Mouse (Mus musculus): Measurements from ENCODE around the gene Cdc42bpa. TPM values are rescaled to one million over a fixed set of nuclear protein-coding genes. Genes with fewer than 3 reads are reported as not detected.
A peak's percentile ranks its signal among the peaks of the same experiment; 100 is the strongest.

Gene Cdc42bpa
- polyA plus RNA-seq, 1 experiment from 2014 or later: 31.4 TPM

GRCm38 (mm10) chr1:179957431-179957830, 2.8 kb upstream of the Cdc42bpa start:
- no peak for ATAC-seq
- H3K36me3 ChIP-seq (ENCODE audit: control insufficient read depth, insufficient read depth): no peaks in the 10 kb centered on the region
- no peak overlapping the region for H3K27ac ChIP-seq (ENCODE audit: low read length)
- H3K4me3 ChIP-seq (replicated peaks; ENCODE audit: low read length): no peak overlapping the region
- peaks cover 26% of the 10 kb centered on the region for H3K4me1 ChIP-seq (replicated peaks; ENCODE audit: control insufficient read depth, insufficient read depth, low read length)
- no peak overlapping the region for H3K9ac ChIP-seq (replicated peaks; ENCODE audit: low read depth, low read length)
- H3K27me3 ChIP-seq (replicated peaks; ENCODE audit: control insufficient read depth, insufficient read depth, low read length): no peaks in the 10 kb centered on the region
- no peaks in the 10 kb centered on the region for H3K9me3 ChIP-seq (ENCODE audit: control insufficient read depth, low read length)
- no peak overlapping the region for H3K4me2 ChIP-seq (ENCODE audit: low read length)
- WGBS: 9% methylated on average over 3 of the region's 3 CpGs

- Histone ChIP-seq H3K9ac (replicated peaks; ENCODE audit: low read depth, low read length) (peak overlapping the region; percentile 96), H3K27me3 (replicated peaks; ENCODE audit: control insufficient read depth, insufficient read depth, low read length) (no peaks in the 10 kb centered on the region), H3K4me3 (replicated peaks; ENCODE audit: low read length) (peak overlapping the region; percentile 89), H3K36me3 (ENCODE audit: control insufficient read depth, insufficient read depth) (no peaks in the 10 kb centered on the region), H3K27ac (ENCODE audit: low read length) (peak overlapping the region; percentile 96), H3K4me2 (ENCODE audit: low read length) (peak overlapping the region; percentile 62), H3K4me1 (replicated peaks; ENCODE audit: control insufficient read depth, insufficient read depth, low read length) (peaks cover 35% of the 10 kb centered on the region), H3K9me3 (ENCODE audit: control insufficient read depth, low read length) (no peaks in the 10 kb centered on the region)
- 8% methylated on average over 40 of the region's 41 CpGs for WGBS
- no peak for ATAC-seq
Observed at GRCm38 (mm10) chr1:179958871-179959720, 1.2 kb upstream of the Cdc42bpa start.

DNA sequence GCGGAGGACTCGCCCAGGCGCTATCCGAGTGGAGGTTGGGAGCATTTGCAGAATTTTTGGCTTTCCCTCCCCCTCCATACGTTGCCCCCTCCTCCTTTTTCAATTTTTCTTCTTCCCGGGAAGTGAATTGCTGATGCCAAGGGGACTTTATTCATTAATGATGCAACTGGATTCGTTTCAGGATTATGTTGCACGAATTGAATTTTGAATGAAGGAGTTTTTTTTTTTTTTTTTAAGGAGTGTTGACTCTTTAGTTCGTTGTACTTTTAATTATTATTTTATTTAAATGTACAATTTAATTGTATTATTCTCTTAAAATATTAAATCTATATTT, 238 bp downstream of the Cdc42bpa start:
- ATAC-seq: no peak
- Histone ChIP-seq H3K27me3 (replicated peaks; ENCODE audit: control insufficient read depth, insufficient read depth, low read length) (no peaks in the 10 kb centered on the region), H3K4me1 (replicated peaks; ENCODE audit: control insufficient read depth, insufficient read depth, low read length) (peaks cover 35% of the 10 kb centered on the region), H3K4me2 (ENCODE audit: low read length) (peak overlapping the region; percentile 96), H3K36me3 (ENCODE audit: control insufficient read depth, insufficient read depth) (no peaks in the 10 kb centered on the region), H3K27ac (ENCODE audit: low read length) (peak overlapping the region; percentile 96), H3K9me3 (ENCODE audit: control insufficient read depth, low read length) (no peaks in the 10 kb centered on the region), H3K9ac (replicated peaks; ENCODE audit: low read depth, low read length) (peak overlapping the region; percentile 96), H3K4me3 (replicated peaks; ENCODE audit: low read length) (peak overlapping the region; percentile 89)
- WGBS: 0% methylated on average over 9 of the region's 9 CpGs

- ATAC-seq: no peak
- H3K4me3 ChIP-seq (replicated peaks; ENCODE audit: low read length): peak overlapping the region; percentile 89
- 1% methylated on average over 16 of the region's 16 CpGs for WGBS
- H3K9ac ChIP-seq (replicated peaks; ENCODE audit: low read depth, low read length): peak overlapping the region; percentile 39
- peaks cover 35% of the 10 kb centered on the region for H3K4me1 ChIP-seq (replicated peaks; ENCODE audit: control insufficient read depth, insufficient read depth, low read length)
- H3K27ac ChIP-seq (ENCODE audit: low read length): no peak overlapping the region
- no peaks in the 10 kb centered on the region for H3K27me3 ChIP-seq (replicated peaks; ENCODE audit: control insufficient read depth, insufficient read depth, low read length)
- no peaks in the 10 kb centered on the region for H3K36me3 ChIP-seq (ENCODE audit: control insufficient read depth, insufficient read depth)
- H3K4me2 ChIP-seq (ENCODE audit: low read length): peak overlapping the region; percentile 96
- no peaks in the 10 kb centered on the region for H3K9me3 ChIP-seq (ENCODE audit: control insufficient read depth, low read length)
Observed at GRCm38 (mm10) chr1:179960882-179961698, 818 bp downstream of the Cdc42bpa start.

- Histone ChIP-seq H3K4me1 (replicated peaks; ENCODE audit: control insufficient read depth, insufficient read depth, low read length) (peaks cover 35% of the 10 kb centered on the region), H3K27me3 (replicated peaks; ENCODE audit: control insufficient read depth, insufficient read depth, low read length) (no peaks in the 10 kb centered on the region), H3K36me3 (ENCODE audit: control insufficient read depth, insufficient read depth) (no peaks in the 10 kb centered on the region), H3K4me2 (ENCODE audit: low read length) (peak overlapping the region; percentile 96), H3K9me3 (ENCODE audit: control insufficient read depth, low read length) (no peaks in the 10 kb centered on the region), H3K4me3 (replicated peaks; ENCODE audit: low read length) (peak overlapping the region; percentile 89), H3K27ac (ENCODE audit: low read length) (no peak overlapping the region), H3K9ac (replicated peaks; ENCODE audit: low read depth, low read length) (peak overlapping the region; percentile 39)
- ATAC-seq: no peak
- 39% methylated on average over 4 of the region's 4 CpGs for WGBS
Observed at GRCm38 (mm10) chr1:179961777-179962176, 1.5 kb downstream of the Cdc42bpa start.

- no peak overlapping the region for H3K9ac ChIP-seq (replicated peaks; ENCODE audit: low read depth, low read length)
- no peaks in the 10 kb centered on the region for H3K9me3 ChIP-seq (ENCODE audit: control insufficient read depth, low read length)
- peaks cover 2% of the 10 kb centered on the region; the same call in 1 of the 2 replicates for H3K4me1 ChIP-seq (replicated peaks; ENCODE audit: control insufficient read depth, insufficient read depth, low read length)
- WGBS: 75% methylated on average over 5 of the region's 5 CpGs
- H3K4me3 ChIP-seq (replicated peaks; ENCODE audit: low read length): no peak overlapping the region
- H3K27ac ChIP-seq (ENCODE audit: low read length): no peak overlapping the region
- H3K4me2 ChIP-seq (ENCODE audit: low read length): no peak overlapping the region
- H3K36me3 ChIP-seq (ENCODE audit: control insufficient read depth, insufficient read depth): no peaks in the 10 kb centered on the region
- H3K27me3 ChIP-seq (replicated peaks; ENCODE audit: control insufficient read depth, insufficient read depth, low read length): no peaks in the 10 kb centered on the region
- ATAC-seq: no peak
Observed at GRCm38 (mm10) chr1:179969776-179970428, 9.6 kb downstream of the Cdc42bpa start.

DNA sequence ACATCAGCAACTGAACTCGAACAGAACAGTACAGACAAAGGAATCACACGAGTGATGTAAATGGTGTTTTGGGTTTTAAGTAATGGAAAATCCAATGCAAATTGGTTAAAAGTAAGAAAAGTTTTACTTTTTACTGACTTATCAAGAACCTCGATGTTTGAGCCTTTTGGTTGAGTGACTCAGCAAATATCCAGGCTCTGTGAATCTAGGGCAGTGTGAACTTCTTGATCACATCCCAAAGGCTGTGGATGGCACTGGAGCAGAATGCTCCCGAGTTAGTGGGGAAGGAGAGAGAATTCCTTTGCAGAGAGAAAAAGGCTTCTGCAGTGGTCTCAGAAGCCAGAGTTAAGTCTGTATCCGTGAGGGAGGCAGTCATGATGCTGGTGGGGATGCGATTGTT, 14.7 kb downstream of the Cdc42bpa start:
- Histone ChIP-seq H3K9ac (replicated peaks; ENCODE audit: low read depth, low read length) (no peak overlapping the region), H3K9me3 (ENCODE audit: control insufficient read depth, low read length) (no peaks in the 10 kb centered on the region), H3K36me3 (ENCODE audit: control insufficient read depth, insufficient read depth) (no peaks in the 10 kb centered on the region), H3K27me3 (replicated peaks; ENCODE audit: control insufficient read depth, insufficient read depth, low read length) (no peaks in the 10 kb centered on the region), H3K4me2 (ENCODE audit: low read length) (no peak overlapping the region), H3K4me3 (replicated peaks; ENCODE audit: low read length) (no peak overlapping the region), H3K4me1 (replicated peaks; ENCODE audit: control insufficient read depth, insufficient read depth, low read length) (0 out of 2 replicates have a peak, but pooled peaks cover 6% of the 10 kb centered on the region), H3K27ac (ENCODE audit: low read length) (no peak overlapping the region)
- no peak for ATAC-seq
- WGBS: 72% methylated on average over 6 of the region's 6 CpGs

DNA sequence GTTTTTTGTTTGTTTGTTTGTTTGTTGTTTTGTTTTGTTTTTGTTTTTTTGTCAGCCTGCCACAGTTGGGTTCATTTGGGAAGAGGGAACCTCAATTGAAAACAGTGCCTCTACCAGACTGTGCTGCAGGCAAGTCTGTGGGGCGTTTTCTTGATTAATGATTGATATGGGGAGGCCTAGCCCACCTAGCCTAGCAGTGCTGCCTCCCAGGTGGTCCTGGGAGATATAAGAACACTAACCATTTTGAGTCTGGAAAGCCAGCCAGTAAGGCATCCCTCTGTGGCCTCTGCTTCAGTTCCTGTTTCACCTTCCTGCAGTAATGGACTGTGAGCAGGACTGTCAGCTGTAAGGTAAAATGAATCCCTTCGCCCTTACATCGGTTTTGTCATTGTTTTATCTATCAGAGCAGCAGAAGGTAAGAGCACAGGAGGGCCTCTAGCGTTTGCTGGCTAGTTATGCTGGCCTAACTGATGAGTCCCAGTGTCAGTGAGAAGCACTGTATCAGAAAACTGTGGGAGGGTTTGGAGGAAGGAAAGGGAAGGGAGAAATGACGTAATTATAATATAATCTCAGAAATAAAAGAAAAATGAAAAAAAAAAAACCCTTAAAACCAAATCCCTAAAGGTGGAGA, 15.5 kb downstream of the Cdc42bpa start:
- no peaks in the 10 kb centered on the region for H3K36me3 ChIP-seq (ENCODE audit: control insufficient read depth, insufficient read depth)
- H3K9ac ChIP-seq (replicated peaks; ENCODE audit: low read depth, low read length): no peak overlapping the region
- WGBS: 80% methylated on average over 5 of the region's 5 CpGs
- no peak overlapping the region for H3K4me2 ChIP-seq (ENCODE audit: low read length)
- ATAC-seq: no peak
- H3K27me3 ChIP-seq (replicated peaks; ENCODE audit: control insufficient read depth, insufficient read depth, low read length): no peaks in the 10 kb centered on the region
- 0 out of 2 replicates have a peak, but pooled peaks cover 6% of the 10 kb centered on the region for H3K4me1 ChIP-seq (replicated peaks; ENCODE audit: control insufficient read depth, insufficient read depth, low read length)
- H3K27ac ChIP-seq (ENCODE audit: low read length): no peak overlapping the region
- H3K9me3 ChIP-seq (ENCODE audit: control insufficient read depth, low read length): no peaks in the 10 kb centered on the region
- no peak overlapping the region for H3K4me3 ChIP-seq (replicated peaks; ENCODE audit: low read length)
